Mouse (Mus musculus): ENCODE results near the gene Snx3. TPM values are rescaled to one million over a fixed set of nuclear protein-coding genes. Genes with fewer than 3 reads are reported as not detected.
A peak's percentile ranks its signal among the peaks of the same experiment; 100 is the strongest.

The Snx3 gene
- 100 to 1,000 TPM; 163 to 175 TPM for total RNA-seq (2021)
- long read RNA-seq, experiment 1, transcript Snx3-201 (4 exons, 1,401 nt): major isoform, 373 of 388 reads
- long read RNA-seq, experiment 1, partial matches to known transcripts: 6 of 388 reads
- long read RNA-seq, experiment 1, other reads (novel, unspliced or antisense): 6 of 388 reads
- long read RNA-seq, experiment 2, transcript Snx3-201 (4 exons, 1,401 nt): major isoform, 188 of 194 reads
- long read RNA-seq, experiment 2, partial matches to known transcripts: 1 of 194 reads
- long read RNA-seq, experiment 2, other reads (novel, unspliced or antisense): 4 of 194 reads

GRCm38 (mm10) chr10:42501775-42502348, at the start of gene Snx3:
Snx3 (plus strand) TSS chr10:42502030.
- peak; percentile 96 for DNase-seq

- DNase-seq: no peak
Measured at GRCm38 (mm10) chr10:42454266-42454665, 47.6 kb upstream of the Snx3 start.

- no peak for DNase-seq
Measured at GRCm38 (mm10) chr10:42454690-42455089, 47.1 kb upstream of the Snx3 start.

GRCm38 (mm10) chr10:42455981-42456380, 45.8 kb upstream of the Snx3 start:
- DNase-seq: no peak

GRCm38 (mm10) chr10:42457557-42458191, 44.2 kb upstream of the Snx3 start:
- peak; percentile 53 for DNase-seq

GRCm38 (mm10) chr10:42464224-42464623, 37.6 kb upstream of the Snx3 start:
- DNase-seq: peak; percentile 35

- DNase-seq: no peak
Measured at GRCm38 (mm10) chr10:42464805-42465204, 37.0 kb upstream of the Snx3 start.

GRCm38 (mm10) chr10:42474946-42475514, 26.8 kb upstream of the Snx3 start:
- no peak for DNase-seq

- no peak for DNase-seq
Measured at GRCm38 (mm10) chr10:42476774-42477475, 24.9 kb upstream of the Snx3 start.

GRCm38 (mm10) chr10:42477550-42478340, 24.1 kb upstream of the Snx3 start:
- peak; percentile 14 for DNase-seq

GRCm38 (mm10) chr10:42478341-42478720, 23.5 kb upstream of the Snx3 start, which contains the start of gene Afg1l:
Afg1l (minus strand) TSS chr10:42478565.
- DNase-seq: peak; percentile 97

GRCm38 (mm10) chr10:42480719-42481118, 21.1 kb upstream of the Snx3 start:
- DNase-seq: no peak

- no peak for DNase-seq
Measured at GRCm38 (mm10) chr10:42488606-42489296, 13.1 kb upstream of the Snx3 start.

GRCm38 (mm10) chr10:42491158-42491557, 10.7 kb upstream of the Snx3 start:
- DNase-seq: no peak

- DNase-seq: no peak
Measured at GRCm38 (mm10) chr10:42492027-42492771, 9.6 kb upstream of the Snx3 start.

- no peak for DNase-seq
Measured at GRCm38 (mm10) chr10:42493000-42493399, 8.8 kb upstream of the Snx3 start.

GRCm38 (mm10) chr10:42500611-42501010, 1.2 kb upstream of the Snx3 start:
- peak; percentile 23 for DNase-seq

GRCm38 (mm10) chr10:42501161-42501560, 669 bp upstream of the Snx3 start:
- DNase-seq: peak; percentile 24

GRCm38 (mm10) chr10:42502349-42503111, 700 bp downstream of the Snx3 start:
- DNase-seq: peak; percentile 70
